Mouse (Mus musculus): ENCODE data around the gene Med15. TPM values are rescaled to one million over a fixed set of nuclear protein-coding genes. Genes with fewer than 3 reads are reported as not detected.

The Med15 gene
- polyA plus RNA-seq (2016; fragmentation: Nextera tagmentation; extraction: Ambion mirVana) = 53.2 and 55.1 TPM in 2 replicates

GRCm38 (mm10) chr16:17732841-17733340, at the start of gene Med15:
Med15 (minus strand) TSS chr16:17732891.
- Histone ChIP-seq H3K36me3 (no peaks in the 10 kb centered on the region), H3K27ac (no peak within 1 kb of the TSS), H3K4me3 (no peak within 1 kb of the TSS), H3K4me1 (peaks cover 12% of the 10 kb centered on the region), H3K27me3 (ENCODE audit: low read depth, poor library complexity, severe bottlenecking) (peaks cover 20% of the 10 kb centered on the region), H3K9me3 (replicated peaks) (no peaks in the 10 kb centered on the region)
- no peak for DNase-seq (ENCODE audit: low spot score)
- 38% methylated on average over 3 of the region's 3 CpGs for WGBS

GRCm38 (mm10) chr16:17779692-17780091, 47.0 kb upstream of the Med15 start:
- no peak for DNase-seq (ENCODE audit: low spot score)
- Histone ChIP-seq H3K36me3 (peaks cover 91% of the 10 kb centered on the region), H3K27me3 (ENCODE audit: low read depth, poor library complexity, severe bottlenecking) (no peaks in the 10 kb centered on the region), H3K9me3 (replicated peaks) (no peaks in the 10 kb centered on the region), H3K4me3 (no peak overlapping the region), H3K27ac (no peak overlapping the region), H3K4me1 (no peaks in the 10 kb centered on the region)
- 98% methylated on average over 1 of the region's 1 CpGs for WGBS

GRCm38 (mm10) chr16:17778223-17778622, 45.5 kb upstream of the Med15 start:
- no peaks in the 10 kb centered on the region for H3K4me1 ChIP-seq
- H3K36me3 ChIP-seq = peaks cover 89% of the 10 kb centered on the region
- H3K4me3 ChIP-seq = no peak overlapping the region
- DNase-seq (ENCODE audit: low spot score) = no peak
- H3K27me3 ChIP-seq (ENCODE audit: low read depth, poor library complexity, severe bottlenecking) = no peaks in the 10 kb centered on the region
- H3K27ac ChIP-seq = no peak overlapping the region
- WGBS = 80% methylated on average over 4 of the region's 4 CpGs
- H3K9me3 ChIP-seq (replicated peaks) = no peaks in the 10 kb centered on the region

- no peak overlapping the region for H3K4me3 ChIP-seq
- no peak overlapping the region for H3K27ac ChIP-seq
- no peaks in the 10 kb centered on the region for H3K27me3 ChIP-seq (ENCODE audit: low read depth, poor library complexity, severe bottlenecking)
- peak; percentile 45 for DNase-seq (ENCODE audit: low spot score)
- H3K36me3 ChIP-seq = peaks cover 87% of the 10 kb centered on the region
- H3K4me1 ChIP-seq = no peaks in the 10 kb centered on the region
- 69% methylated on average over 11 of the region's 11 CpGs for WGBS
- H3K9me3 ChIP-seq (replicated peaks) = no peaks in the 10 kb centered on the region
These were observed 44.1 kb upstream of the Med15 start for GRCm38 (mm10) chr16:17776828-17777227.

- 84% methylated on average over 4 of the region's 4 CpGs for WGBS
- Histone ChIP-seq H3K36me3 (peaks cover 89% of the 10 kb centered on the region), H3K4me1 (no peaks in the 10 kb centered on the region), H3K9me3 (replicated peaks) (no peaks in the 10 kb centered on the region), H3K27ac (no peak overlapping the region), H3K4me3 (no peak overlapping the region), H3K27me3 (ENCODE audit: low read depth, poor library complexity, severe bottlenecking) (no peaks in the 10 kb centered on the region)
- DNase-seq (ENCODE audit: low spot score) = no peak
These were observed 38.6 kb upstream of the Med15 start for GRCm38 (mm10) chr16:17771117-17771865.

GRCm38 (mm10) chr16:17768834-17769233, 36.1 kb upstream of the Med15 start:
- H3K9me3 ChIP-seq (replicated peaks) = no peaks in the 10 kb centered on the region
- H3K27ac ChIP-seq = no peak overlapping the region
- peaks cover 96% of the 10 kb centered on the region for H3K36me3 ChIP-seq
- H3K4me3 ChIP-seq = no peak overlapping the region
- no peaks in the 10 kb centered on the region for H3K4me1 ChIP-seq
- WGBS = 92% methylated on average over 7 of the region's 7 CpGs
- H3K27me3 ChIP-seq (ENCODE audit: low read depth, poor library complexity, severe bottlenecking) = no peaks in the 10 kb centered on the region
- no peak for DNase-seq (ENCODE audit: low spot score)

GRCm38 (mm10) chr16:17764108-17764511, 31.4 kb upstream of the Med15 start:
- H3K9me3 ChIP-seq (replicated peaks) = no peaks in the 10 kb centered on the region
- H3K27ac ChIP-seq = no peak overlapping the region
- no peaks in the 10 kb centered on the region for H3K27me3 ChIP-seq (ENCODE audit: low read depth, poor library complexity, severe bottlenecking)
- H3K4me3 ChIP-seq = no peak overlapping the region
- WGBS = 89% methylated on average over 4 of the region's 4 CpGs
- H3K36me3 ChIP-seq = peaks cover 75% of the 10 kb centered on the region
- peaks cover 26% of the 10 kb centered on the region for H3K4me1 ChIP-seq
- DNase-seq (ENCODE audit: low spot score) = no peak

GRCm38 (mm10) chr16:17761074-17761473, 28.4 kb upstream of the Med15 start:
- no peak for DNase-seq (ENCODE audit: low spot score)
- 37% methylated on average over 1 of the region's 1 CpGs for WGBS
- no peaks in the 10 kb centered on the region for H3K9me3 ChIP-seq (replicated peaks)
- no peak overlapping the region for H3K4me3 ChIP-seq
- H3K27ac ChIP-seq = no peak overlapping the region
- peaks cover 10% of the 10 kb centered on the region; the same call in 1 of the 2 replicates for H3K27me3 ChIP-seq (ENCODE audit: low read depth, poor library complexity, severe bottlenecking)
- H3K4me1 ChIP-seq = peaks cover 31% of the 10 kb centered on the region
- H3K36me3 ChIP-seq = peaks cover 44% of the 10 kb centered on the region

- Histone ChIP-seq H3K4me3 (peak overlapping the region; percentile 78), H3K27me3 (ENCODE audit: low read depth, poor library complexity, severe bottlenecking) (peaks cover 10% of the 10 kb centered on the region; the same call in 1 of the 2 replicates), H3K9me3 (replicated peaks) (no peaks in the 10 kb centered on the region), H3K36me3 (peaks cover 40% of the 10 kb centered on the region), H3K4me1 (peaks cover 31% of the 10 kb centered on the region), H3K27ac (no peak overlapping the region)
- DNase-seq (ENCODE audit: low spot score) = peak; percentile 67
- WGBS = 42% methylated on average over 8 of the region's 8 CpGs
These were observed 28.0 kb upstream of the Med15 start for GRCm38 (mm10) chr16:17760657-17761056.

GRCm38 (mm10) chr16:17759813-17760321, 27.2 kb upstream of the Med15 start:
- Histone ChIP-seq H3K27ac (peak overlapping the region; percentile 97), H3K4me3 (peak overlapping the region; percentile 78), H3K4me1 (peaks cover 31% of the 10 kb centered on the region), H3K27me3 (ENCODE audit: low read depth, poor library complexity, severe bottlenecking) (peaks cover 10% of the 10 kb centered on the region; the same call in 1 of the 2 replicates), H3K36me3 (peaks cover 32% of the 10 kb centered on the region), H3K9me3 (replicated peaks) (no peaks in the 10 kb centered on the region)
- peak; percentile 70 for DNase-seq (ENCODE audit: low spot score)
- 1% methylated on average over 54 of the region's 54 CpGs for WGBS

GRCm38 (mm10) chr16:17759344-17759773, 26.7 kb upstream of the Med15 start, which contains the start of gene Klhl22:
Klhl22 (plus strand) TSS chr16:17759618.
- Histone ChIP-seq H3K36me3 (peaks cover 28% of the 10 kb centered on the region), H3K27me3 (ENCODE audit: low read depth, poor library complexity, severe bottlenecking) (peaks cover 10% of the 10 kb centered on the region; the same call in 1 of the 2 replicates), H3K4me1 (peaks cover 31% of the 10 kb centered on the region), H3K9me3 (replicated peaks) (no peaks in the 10 kb centered on the region), H3K27ac (peak within 1 kb of the TSS; percentile 97), H3K4me3 (peak within 1 kb of the TSS; percentile 78)
- DNase-seq (ENCODE audit: low spot score) = peak; percentile 97
- WGBS = 2% methylated on average over 28 of the region's 28 CpGs

GRCm38 (mm10) chr16:17758902-17759301, 26.2 kb upstream of the Med15 start:
- Histone ChIP-seq H3K4me3 (peak overlapping the region; percentile 78), H3K27ac (peak overlapping the region; percentile 97; the same call in 1 of the 2 replicates), H3K4me1 (peaks cover 31% of the 10 kb centered on the region), H3K36me3 (peaks cover 24% of the 10 kb centered on the region), H3K27me3 (ENCODE audit: low read depth, poor library complexity, severe bottlenecking) (peaks cover 10% of the 10 kb centered on the region; the same call in 1 of the 2 replicates), H3K9me3 (replicated peaks) (no peaks in the 10 kb centered on the region)
- DNase-seq (ENCODE audit: low spot score) = no peak
- 59% methylated on average over 9 of the region's 9 CpGs for WGBS

- Histone ChIP-seq H3K4me3 (no peak overlapping the region), H3K4me1 (peaks cover 31% of the 10 kb centered on the region), H3K9me3 (replicated peaks) (no peaks in the 10 kb centered on the region), H3K27me3 (ENCODE audit: low read depth, poor library complexity, severe bottlenecking) (peaks cover 10% of the 10 kb centered on the region; the same call in 1 of the 2 replicates), H3K36me3 (peaks cover 14% of the 10 kb centered on the region), H3K27ac (no peak overlapping the region)
- DNase-seq (ENCODE audit: low spot score) = no peak
- WGBS = 92% methylated on average over 1 of the region's 1 CpGs
These were observed 25.1 kb upstream of the Med15 start for GRCm38 (mm10) chr16:17757756-17758155.

Measured in limb, embryonic 10.5 days (tissue).